Mouse (Mus musculus) liver, embryonic 12.5 days (tissue): ENCODE results near the gene Hp. TPM values are rescaled to one million over a fixed set of nuclear protein-coding genes. Genes with fewer than 3 reads are reported as not detected.

Experiments used
- ATAC-seq: fragments of 200-750 bp; cut with Nextera tagmentation; 2 replicates; pipeline ENCODE4 v1.8.0; 2017; ENCODE audit warnings: moderate number of reproducible peaks, mild to moderate bottlenecking, moderate library complexity
- H3K27ac ChIP-seq: fragments of 300-500 bp; sonication (generic); 2 replicates; pipeline ENCODE4 v1.5.1; 2016; ENCODE audit warnings: mild to moderate bottlenecking
- H3K27me3 ChIP-seq: fragments of 300-500 bp; sonication (generic); replicated peaks from 2 replicates; pipeline ENCODE4 v1.6.1; 2016; ENCODE audit warnings: mild to moderate bottlenecking, moderate library complexity
- H3K36me3 ChIP-seq: fragments of 300-500 bp; sonication (generic); 2 replicates; pipeline ENCODE4 v1.6.1; 2016; ENCODE audit warnings: mild to moderate bottlenecking, moderate library complexity
- H3K4me1 ChIP-seq: fragments of 300-500 bp; sonication (generic); 2 replicates; pipeline ENCODE4 v1.6.1; 2016
- H3K4me2 ChIP-seq: fragments of 300-500 bp; sonication (generic); 2 replicates; pipeline ENCODE4 v1.6.1; 2016; ENCODE audit warnings: mild to moderate bottlenecking, moderate library complexity
- H3K4me3 ChIP-seq: fragments of 300-500 bp; sonication (generic); 2 replicates; pipeline ENCODE4 v1.5.1; 2016; ENCODE audit warnings: mild to moderate bottlenecking, moderate library complexity
- H3K9ac ChIP-seq: fragments of 300-500 bp; sonication (generic); 2 replicates; pipeline ENCODE4 v1.6.1; 2016; ENCODE audit warnings: mild to moderate bottlenecking, moderate library complexity
- H3K9me3 ChIP-seq: fragments of 300-500 bp; sonication (generic); replicated peaks from 2 replicates; pipeline ENCODE4 v1.6.1; 2016; ENCODE audit warnings: mild to moderate bottlenecking, moderate library complexity
- WGBS: fragments of 180-500 bp; shearing (Covaris S2); methylation state at CpG from one replicate; pipeline ENCODE4 v1.1.7; 2016; ENCODE audit not compliant: insufficient replicate concordance; 5-methylcytosine and 5-hydroxymethylcytosine counted together
- polyA plus RNA-seq: library from polyadenylated mRNA; unstranded; fragments of >200 nt; fragmentation: Nextera tagmentation; extraction: Ambion mirVana; gene quantifications from 2 replicates; pipeline ENCODE4 v1.2.1, GENCODE M21; 2016

Gene Hp
- polyA plus RNA-seq, 1 experiment from 2014 or later, result 10.5 TPM

GRCm38 (mm10) chr8:109591367-109591766 is 12.4 kb upstream of the Hp start:
- H3K27me3 ChIP-seq, result 0 out of 2 replicates have a peak, but pooled peaks cover 4% of the 10 kb centered on the region
- no peaks in the 10 kb centered on the region for H3K9me3 ChIP-seq
- no peak; the same call in 1 of the 2 replicates for ATAC-seq
- 63% methylated on average over 3 of the region's 3 CpGs for WGBS
- H3K4me1 ChIP-seq, result 0 out of 2 replicates have a peak, but pooled peaks cover 3% of the 10 kb centered on the region
- H3K4me3 ChIP-seq, result no peak overlapping the region
- no peak overlapping the region for H3K27ac ChIP-seq
- H3K36me3 ChIP-seq, result peaks cover 49% of the 10 kb centered on the region
- no peak overlapping the region for H3K4me2 ChIP-seq
- no peak overlapping the region for H3K9ac ChIP-seq

GRCm38 (mm10) chr8:109590901-109591300 is 11.9 kb upstream of the Hp start:
- 0 out of 2 replicates have a peak, but pooled peaks cover 4% of the 10 kb centered on the region for H3K27me3 ChIP-seq
- H3K36me3 ChIP-seq, result peaks cover 44% of the 10 kb centered on the region
- no peak for ATAC-seq
- H3K4me1 ChIP-seq, result 0 out of 2 replicates have a peak, but pooled peaks cover 3% of the 10 kb centered on the region
- no peaks in the 10 kb centered on the region for H3K9me3 ChIP-seq
- no peak overlapping the region for H3K4me2 ChIP-seq
- no peak overlapping the region for H3K9ac ChIP-seq
- H3K4me3 ChIP-seq, result no peak overlapping the region
- no peak overlapping the region for H3K27ac ChIP-seq
- WGBS, result 83% methylated on average over 9 of the region's 9 CpGs

- WGBS, result 46% methylated on average over 7 of the region's 7 CpGs
- Histone ChIP-seq H3K9ac (no peak overlapping the region), H3K4me1 (0 out of 2 replicates have a peak, but pooled peaks cover 3% of the 10 kb centered on the region), H3K4me2 (no peak overlapping the region), H3K27ac (no peak overlapping the region), H3K9me3 (no peaks in the 10 kb centered on the region), H3K27me3 (0 out of 2 replicates have a peak, but pooled peaks cover 4% of the 10 kb centered on the region), H3K4me3 (no peak overlapping the region), H3K36me3 (peaks cover 6% of the 10 kb centered on the region)
- no peak for ATAC-seq
These were observed 8.1 kb upstream of the Hp start for GRCm38 (mm10) chr8:109586972-109587504.

- Histone ChIP-seq H3K9ac (no peak overlapping the region), H3K4me2 (no peak overlapping the region), H3K4me1 (no peaks in the 10 kb centered on the region), H3K4me3 (no peak overlapping the region), H3K9me3 (no peaks in the 10 kb centered on the region), H3K36me3 (no peaks in the 10 kb centered on the region), H3K27me3 (0 out of 2 replicates have a peak, but pooled peaks cover 4% of the 10 kb centered on the region), H3K27ac (no peak overlapping the region)
- no peak for ATAC-seq
These were observed 6.7 kb upstream of the Hp start for GRCm38 (mm10) chr8:109585652-109586051.

- Histone ChIP-seq H3K4me3 (no peak overlapping the region), H3K36me3 (no peaks in the 10 kb centered on the region), H3K9ac (no peak overlapping the region), H3K27me3 (peaks cover 4% of the 10 kb centered on the region; the same call in 1 of the 2 replicates), H3K4me1 (no peaks in the 10 kb centered on the region), H3K4me2 (no peak overlapping the region), H3K27ac (no peak overlapping the region), H3K9me3 (no peaks in the 10 kb centered on the region)
- no peak for ATAC-seq
- WGBS, result 75% methylated on average over 3 of the region's 3 CpGs
These were observed 5.9 kb upstream of the Hp start for GRCm38 (mm10) chr8:109584830-109585229.

GRCm38 (mm10) chr8:109584293-109584692 is 5.3 kb upstream of the Hp start:
- ATAC-seq, result no peak
- Histone ChIP-seq H3K27ac (no peak overlapping the region), H3K9ac (no peak overlapping the region), H3K4me3 (no peak overlapping the region), H3K4me1 (no peaks in the 10 kb centered on the region), H3K27me3 (peaks cover 4% of the 10 kb centered on the region; the same call in 1 of the 2 replicates), H3K9me3 (no peaks in the 10 kb centered on the region), H3K36me3 (no peaks in the 10 kb centered on the region), H3K4me2 (no peak overlapping the region)
- 64% methylated on average over 4 of the region's 4 CpGs for WGBS

GRCm38 (mm10) chr8:109576311-109576710 is 2.7 kb downstream of the Hp start:
- no peak overlapping the region for H3K9ac ChIP-seq
- no peak for ATAC-seq
- WGBS, result 60% methylated on average over 4 of the region's 4 CpGs
- peaks cover 14% of the 10 kb centered on the region for H3K36me3 ChIP-seq
- H3K27me3 ChIP-seq, result peaks cover 4% of the 10 kb centered on the region; the same call in 1 of the 2 replicates
- H3K9me3 ChIP-seq, result no peaks in the 10 kb centered on the region
- 0 out of 2 replicates have a peak, but pooled peaks cover 6% of the 10 kb centered on the region for H3K4me1 ChIP-seq
- H3K4me3 ChIP-seq, result no peak overlapping the region
- H3K27ac ChIP-seq, result no peak overlapping the region
- H3K4me2 ChIP-seq, result no peak overlapping the region

- no peak for ATAC-seq
These were observed 7.8 kb downstream of the Hp start for GRCm38 (mm10) chr8:109571139-109571538.

GRCm38 (mm10) chr8:109565498-109566333 is 13.3 kb downstream of the Hp start, which contains the start of the genes Dhx38 and Txnl4b:
TSS of gene Dhx38 (minus strand) at chr8:109565861.
TSS of gene Txnl4b (plus strand) at chr8:109565892.
- Histone ChIP-seq H3K27me3 (no peaks in the 10 kb centered on the region), H3K9me3 (no peaks in the 10 kb centered on the region), H3K27ac (peak within 1 kb of the TSS; percentile 88), H3K36me3 (peaks cover 40% of the 10 kb centered on the region), H3K4me2 (peak within 1 kb of the TSS; percentile 85), H3K4me1 (peaks cover 28% of the 10 kb centered on the region), H3K4me3 (peak within 1 kb of the TSS; percentile 82), H3K9ac (peak within 1 kb of the TSS; percentile 83)
- peak; percentile 99 for ATAC-seq
- under 1% methylated on average over 52 of the region's 52 CpGs for WGBS

More at GRCm38 (mm10) chr8:109571139-109571538, 7.8 kb downstream of the Hp start:
- WGBS, result 78% methylated on average over 12 of the region's 12 CpGs
- Histone ChIP-seq H3K9ac (no peak overlapping the region), H3K36me3 (peaks cover 35% of the 10 kb centered on the region), H3K27me3 (no peaks in the 10 kb centered on the region), H3K4me1 (peaks cover 13% of the 10 kb centered on the region), H3K4me3 (no peak overlapping the region), H3K27ac (no peak overlapping the region), H3K9me3 (no peaks in the 10 kb centered on the region), H3K4me2 (no peak overlapping the region)

GRCm38 (mm10) chr8:109564766-109565165 is 14.2 kb downstream of the Hp start:
- no peaks in the 10 kb centered on the region for H3K27me3 ChIP-seq
- 2% methylated on average over 10 of the region's 10 CpGs for WGBS
- no peak for ATAC-seq
- peak overlapping the region; percentile 88; the same call in 1 of the 2 replicates for H3K27ac ChIP-seq
- H3K36me3 ChIP-seq, result peaks cover 41% of the 10 kb centered on the region
- peak overlapping the region; percentile 85 for H3K4me2 ChIP-seq
- peak overlapping the region; percentile 82 for H3K4me3 ChIP-seq
- peaks cover 28% of the 10 kb centered on the region for H3K4me1 ChIP-seq
- H3K9me3 ChIP-seq, result no peaks in the 10 kb centered on the region
- H3K9ac ChIP-seq, result peak overlapping the region; percentile 83

- Histone ChIP-seq H3K27me3 (no peaks in the 10 kb centered on the region), H3K4me2 (peak overlapping the region; percentile 85), H3K9ac (peak overlapping the region; percentile 83; the same call in 1 of the 2 replicates), H3K9me3 (no peaks in the 10 kb centered on the region), H3K4me1 (peaks cover 28% of the 10 kb centered on the region), H3K27ac (no peak overlapping the region), H3K36me3 (peaks cover 43% of the 10 kb centered on the region), H3K4me3 (peak overlapping the region; percentile 82)
- ATAC-seq, result no peak
- WGBS, result 44% methylated on average over 2 of the region's 2 CpGs
These were observed 15.1 kb downstream of the Hp start for GRCm38 (mm10) chr8:109563881-109564280.

- ATAC-seq, result no peak
- Histone ChIP-seq H3K9me3 (no peaks in the 10 kb centered on the region), H3K27me3 (no peaks in the 10 kb centered on the region), H3K36me3 (peaks cover 100% of the 10 kb centered on the region), H3K4me1 (no peaks in the 10 kb centered on the region), H3K27ac (no peak overlapping the region), H3K4me3 (no peak overlapping the region), H3K4me2 (no peak overlapping the region), H3K9ac (no peak overlapping the region)
- WGBS, result 42% methylated on average over 3 of the region's 3 CpGs
These were observed 27.3 kb downstream of the Hp start for GRCm38 (mm10) chr8:109551663-109552062.
